Mouse (Mus musculus): ENCODE measurements around the gene Shisa4. TPM values are rescaled to one million over a fixed set of nuclear protein-coding genes. Genes with fewer than 3 reads are reported as not detected.
A peak's percentile ranks its signal among the peaks of the same experiment; 100 is the strongest.

Gene Shisa4
- total RNA-seq, 4 experiments from 2014 or later = 108 to 137 (median 121) TPM

- no peak for DNase-seq (ENCODE audit: low spot score in 2 of 2)
These were observed 8.0 kb downstream of the Shisa4 start for GRCm38 (mm10) chr1:135367005-135367404.

GRCm38 (mm10) chr1:135366380-135366779 lies 8.7 kb downstream of the Shisa4 start:
- DNase-seq (ENCODE audit: low spot score in 2 of 2) = no peak

- DNase-seq (ENCODE audit: low spot score in 2 of 2) = no peak
These were observed 11.6 kb downstream of the Shisa4 start for GRCm38 (mm10) chr1:135363446-135363845.

GRCm38 (mm10) chr1:135362115-135362514 lies 12.9 kb downstream of the Shisa4 start:
- DNase-seq (ENCODE audit: low spot score in 2 of 2) = no peak

GRCm38 (mm10) chr1:135361491-135361890 lies 13.5 kb downstream of the Shisa4 start:
- no peak for DNase-seq (ENCODE audit: low spot score in 2 of 2)

- no peak for DNase-seq (ENCODE audit: low spot score in 2 of 2)
These were observed 16.0 kb downstream of the Shisa4 start for GRCm38 (mm10) chr1:135359071-135359470.

GRCm38 (mm10) chr1:135351953-135352352 lies 23.1 kb downstream of the Shisa4 start:
- no peak for DNase-seq (ENCODE audit: low spot score in 2 of 2)

GRCm38 (mm10) chr1:135347498-135348169 lies 27.4 kb downstream of the Shisa4 start:
- DNase-seq (ENCODE audit: low spot score in 2 of 2) = peak in 1 of 2 experiments; percentile 50

GRCm38 (mm10) chr1:135346891-135347290 lies 28.1 kb downstream of the Shisa4 start:
- DNase-seq (ENCODE audit: low spot score in 2 of 2) = no peak

GRCm38 (mm10) chr1:135344026-135344425 lies 31.0 kb downstream of the Shisa4 start:
- DNase-seq (ENCODE audit: low spot score in 2 of 2) = no peak

- no peak for DNase-seq (ENCODE audit: low spot score in 2 of 2)
These were observed 33.1 kb downstream of the Shisa4 start for GRCm38 (mm10) chr1:135341947-135342346.

- no peak for DNase-seq (ENCODE audit: low spot score in 2 of 2)
These were observed 44.5 kb downstream of the Shisa4 start for GRCm38 (mm10) chr1:135330578-135330977.

- DNase-seq (ENCODE audit: low spot score in 2 of 2) = peak in 1 of 2 experiments; percentile 20
These were observed 46.7 kb downstream of the Shisa4 start for GRCm38 (mm10) chr1:135328368-135328767.

GRCm38 (mm10) chr1:135325934-135326333 lies 49.1 kb downstream of the Shisa4 start:
- DNase-seq (ENCODE audit: low spot score in 2 of 2) = no peak

- no peak for DNase-seq (ENCODE audit: low spot score in 2 of 2)
These were observed 50.5 kb downstream of the Shisa4 start, which contains the start of gene Lmod1 for GRCm38 (mm10) chr1:135324571-135324970. TSS of gene Lmod1 (plus strand) at chr1:135324807.

- no peak for DNase-seq (ENCODE audit: low spot score in 2 of 2)
These were observed 51.6 kb downstream of the Shisa4 start for GRCm38 (mm10) chr1:135323367-135323901.

Other genes with a start within 250 kb of the Shisa4 start
- gene Ptpn7, start 242.5 kb downstream of the Shisa4 start, total RNA-seq (2022) = under 1 TPM in 2 of 4 experiments, not detected in 2; 0.16 to 0.34 TPM
- 100 to 1,000 TPM; 251 to 262 (median 254) TPM for gene Arl8a, start 228.4 kb downstream of the Shisa4 start, total RNA-seq (2022)
- gene Gpr37l1, start 207.6 kb downstream of the Shisa4 start, total RNA-seq (2022) = 100 to 1,000 TPM; 184 to 257 (median 204) TPM
- not detected for gene Elf3, start 116.7 kb downstream of the Shisa4 start, total RNA-seq (2022)
- 10 to 100 TPM; 53.9 to 63.9 (median 59.3) TPM for gene Rnpep, start 91.2 kb downstream of the Shisa4 start, total RNA-seq (2022)
- 100 to 1,000 TPM; 164 to 196 (median 187) TPM for gene Timm17a, start 61.5 kb downstream of the Shisa4 start, total RNA-seq (2022)
- under 1 TPM; 0.70 to 0.96 (median 0.75) TPM for gene Lmod1, start 50.4 kb downstream of the Shisa4 start, total RNA-seq (2022)
- gene Ipo9, start 55.3 kb upstream of the Shisa4 start, total RNA-seq (2022) = 100 to 1,000 TPM; 129 to 175 (median 174) TPM
- 10 to 100 TPM; 55.8 to 63.3 (median 59.9) TPM for gene Nav1, start 232.1 kb upstream of the Shisa4 start, total RNA-seq (2022)